Mouse (Mus musculus): Measurements from ENCODE around the gene Dnah7a.
"Not testable (repeated sequence)": the region's sequence is repeated elsewhere in the genome, so short reads cannot be mapped to it uniquely, and the experiment has no call there.

DNA sequence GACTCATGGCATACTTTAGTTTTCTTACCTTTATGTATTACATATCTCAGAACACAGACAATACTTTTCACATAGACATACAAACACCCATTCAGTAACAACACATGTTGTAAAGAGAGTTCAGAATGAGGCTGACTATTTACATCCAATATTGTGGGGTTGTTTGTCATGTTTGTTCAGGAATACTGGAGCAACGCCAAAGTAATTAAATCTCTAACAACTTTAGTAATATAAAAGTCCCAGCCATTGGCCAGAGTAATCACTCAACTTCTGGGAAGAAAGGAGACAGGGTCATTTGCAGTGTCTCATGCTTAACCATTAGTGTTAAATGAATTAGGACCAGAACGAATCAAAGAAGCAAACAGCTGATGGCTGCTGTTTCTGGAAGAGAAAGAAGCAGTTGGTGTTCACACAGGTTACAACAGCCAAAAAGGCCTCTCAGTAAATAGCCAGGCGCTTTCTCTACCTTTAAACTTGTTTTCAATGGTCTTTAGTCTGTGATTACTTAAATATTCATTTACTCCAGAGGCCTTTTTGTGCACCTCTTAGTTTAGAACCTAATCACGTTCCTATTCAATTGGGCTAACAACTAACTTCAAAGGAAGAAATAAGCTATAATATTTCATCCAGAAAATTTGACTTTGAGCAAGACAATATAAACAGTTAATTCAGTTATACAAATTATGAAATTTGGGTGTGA is 33.6 kb upstream of the Dnah7a start:
- TF ChIP-seq CTCF (IDR thresholded peaks at IDR 0.05); POLR2A (IDR thresholded peaks at IDR 0.05; ENCODE audit: insufficient read depth, low read depth, low read length): not testable (repeated sequence)

Measured in heart, adult 2 months (tissue).